Mouse (Mus musculus) intestine, embryonic 16.5 days (tissue): ENCODE measurements around the gene Plce1. TPM values are rescaled to one million over a fixed set of nuclear protein-coding genes. Genes with fewer than 3 reads are reported as not detected.
A peak's percentile ranks its signal among the peaks of the same experiment; 100 is the strongest.

ENCODE experiments used
- ATAC-seq: fragments of 200-750 bp; cut with Nextera tagmentation; 2 replicates; pipeline ENCODE4 v1.8.0; 2017; ENCODE audit warnings: moderate TSS enrichment, moderate library complexity
- H3K27ac ChIP-seq: fragments of 300-500 bp; sonication (generic); 2 replicates; pipeline ENCODE4 v1.5.1; 2014; ENCODE audit warnings: mild to moderate bottlenecking, low read length
- H3K27me3 ChIP-seq: fragments of 300-500 bp; sonication (generic); replicated peaks from 2 replicates; pipeline ENCODE4 v1.6.1; 2014; ENCODE audit warnings: low read length, control low read depth, mixed read lengths; ENCODE audit not compliant: control insufficient read depth, insufficient read depth
- H3K36me3 ChIP-seq: fragments of 300-500 bp; sonication (generic); 2 replicates; pipeline ENCODE4 v1.6.1; 2014; ENCODE audit warnings: low read length, control low read depth; ENCODE audit not compliant: control insufficient read depth, insufficient read depth
- H3K4me1 ChIP-seq: fragments of 300-500 bp; sonication (generic); 2 replicates; pipeline ENCODE4 v1.6.1; 2014; ENCODE audit warnings: low read length, control low read depth, mixed read lengths; ENCODE audit not compliant: control insufficient read depth, insufficient read depth
- H3K4me2 ChIP-seq: fragments of 300-500 bp; sonication (generic); 2 replicates; pipeline ENCODE4 v1.6.1; 2014; ENCODE audit warnings: low read depth, low read length, control low read depth
- H3K4me3 ChIP-seq: fragments of 300-500 bp; sonication (generic); 2 replicates; pipeline ENCODE4 v1.5.1; 2014; ENCODE audit warnings: mild to moderate bottlenecking, low read length
- H3K9ac ChIP-seq: fragments of 300-500 bp; sonication (generic); 2 replicates; pipeline ENCODE4 v1.6.1; 2014; ENCODE audit warnings: low read depth, low read length
- H3K9me3 ChIP-seq: fragments of 300-500 bp; sonication (generic); 2 replicates; pipeline ENCODE4 v1.6.1; 2016; ENCODE audit warnings: low read length, control low read depth; ENCODE audit not compliant: control insufficient read depth
- WGBS: fragments of 180-500 bp; shearing (Covaris S2); extraction: QIAGEN DNeasy Blood & Tissue Kit; methylation state at CpG from one replicate; pipeline ENCODE4 v1.1.7; 2014; 5-methylcytosine and 5-hydroxymethylcytosine counted together
- polyA plus RNA-seq: library from polyadenylated mRNA; unstranded; fragments of >200 nt; fragmentation: Nextera tagmentation; extraction: Ambion mirVana; gene quantifications from 2 replicates; pipeline ENCODE4 v1.2.1, GENCODE M21; 2015

Gene Plce1
- polyA plus RNA-seq, 1 experiment from 2014 or later: 5.7 TPM

GRCm38 (mm10) chr19:38678655-38679054 is 197.7 kb downstream of the Plce1 start:
- no peaks in the 10 kb centered on the region for H3K27me3 ChIP-seq
- no peak overlapping the region for H3K4me2 ChIP-seq
- no peaks in the 10 kb centered on the region for H3K9me3 ChIP-seq
- 77% methylated on average over 5 of the region's 5 CpGs for WGBS
- H3K36me3 ChIP-seq: no peaks in the 10 kb centered on the region
- no peak overlapping the region for H3K9ac ChIP-seq
- no peak for ATAC-seq
- no peak overlapping the region for H3K4me3 ChIP-seq
- no peaks in the 10 kb centered on the region for H3K4me1 ChIP-seq
- H3K27ac ChIP-seq: no peak overlapping the region

DNA sequence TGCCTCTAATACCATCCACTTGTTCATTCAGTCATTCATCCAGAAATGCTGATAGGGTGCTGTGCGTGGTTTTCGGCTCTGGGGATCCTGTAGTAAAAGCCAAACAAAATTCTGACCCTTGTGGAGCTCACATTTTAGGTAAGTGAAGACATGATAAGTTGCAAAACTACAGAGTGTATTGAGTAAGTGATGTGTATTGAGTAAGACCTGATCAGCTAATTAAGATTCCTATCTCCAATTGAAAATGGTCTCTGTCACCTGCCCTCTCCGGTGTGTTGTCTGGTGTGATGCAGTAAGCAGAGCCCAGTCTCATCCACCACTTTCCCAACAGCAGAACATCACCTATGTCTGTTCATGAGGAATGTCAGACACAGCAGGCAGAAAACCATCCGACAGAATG is 198.6 kb downstream of the Plce1 start:
- H3K36me3 ChIP-seq: no peaks in the 10 kb centered on the region
- no peak overlapping the region for H3K4me3 ChIP-seq
- H3K9ac ChIP-seq: no peak overlapping the region
- H3K27ac ChIP-seq: no peak overlapping the region
- H3K4me1 ChIP-seq: no peaks in the 10 kb centered on the region
- no peak for ATAC-seq
- H3K9me3 ChIP-seq: no peaks in the 10 kb centered on the region
- H3K27me3 ChIP-seq: no peaks in the 10 kb centered on the region
- no peak overlapping the region for H3K4me2 ChIP-seq
- WGBS: 94% methylated on average over 4 of the region's 4 CpGs

DNA sequence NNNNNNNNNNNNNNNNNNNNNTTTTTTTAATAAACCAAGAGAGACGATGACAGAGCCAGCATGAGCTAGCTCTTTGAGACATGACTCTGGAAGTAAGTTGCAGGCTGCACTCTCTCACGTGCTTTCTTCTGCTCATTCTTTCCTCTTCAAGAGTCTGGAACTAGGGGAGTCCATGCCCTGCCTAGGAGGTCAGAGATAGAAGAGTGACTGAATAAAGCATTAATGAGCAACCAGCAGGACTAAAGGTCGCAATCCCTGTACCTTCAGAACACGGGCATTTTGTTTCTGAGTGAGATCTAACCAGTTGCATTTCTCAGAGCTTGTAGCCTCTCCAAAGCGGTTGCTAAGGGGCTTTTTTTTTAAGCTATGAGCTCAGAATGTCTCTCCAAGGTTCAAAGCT is 206.4 kb downstream of the Plce1 start:
- Histone ChIP-seq H3K9ac (no peak overlapping the region), H3K36me3 (no peaks in the 10 kb centered on the region), H3K9me3 (no peaks in the 10 kb centered on the region), H3K4me2 (peak overlapping the region; percentile 6; the same call in 1 of the 2 replicates), H3K4me1 (no peaks in the 10 kb centered on the region), H3K4me3 (no peak overlapping the region), H3K27ac (peak overlapping the region; percentile 37; the same call in 1 of the 2 replicates), H3K27me3 (no peaks in the 10 kb centered on the region)
- peak; percentile 77 for ATAC-seq
- 50% methylated on average over 5 of the region's 5 CpGs for whole genome bisulfite sequencing

- no peaks in the 10 kb centered on the region for H3K9me3 ChIP-seq
- no peak overlapping the region for H3K4me2 ChIP-seq
- no peak for ATAC-seq
- no peak overlapping the region for H3K9ac ChIP-seq
- H3K4me1 ChIP-seq: no peaks in the 10 kb centered on the region; the same call in 1 of the 2 replicates
- H3K27ac ChIP-seq: no peak overlapping the region
- no peaks in the 10 kb centered on the region for H3K36me3 ChIP-seq
- 87% methylated on average over 4 of the region's 4 CpGs for WGBS
- no peak overlapping the region for H3K4me3 ChIP-seq
- H3K27me3 ChIP-seq: no peaks in the 10 kb centered on the region
Observed at GRCm38 (mm10) chr19:38688741-38689507, 208.0 kb downstream of the Plce1 start.

- 72% methylated on average over 2 of the region's 2 CpGs for WGBS
- no peak overlapping the region for H3K9ac ChIP-seq
- no peak for ATAC-seq
Observed at GRCm38 (mm10) chr19:38690276-38690675, 209.4 kb downstream of the Plce1 start.

DNA sequence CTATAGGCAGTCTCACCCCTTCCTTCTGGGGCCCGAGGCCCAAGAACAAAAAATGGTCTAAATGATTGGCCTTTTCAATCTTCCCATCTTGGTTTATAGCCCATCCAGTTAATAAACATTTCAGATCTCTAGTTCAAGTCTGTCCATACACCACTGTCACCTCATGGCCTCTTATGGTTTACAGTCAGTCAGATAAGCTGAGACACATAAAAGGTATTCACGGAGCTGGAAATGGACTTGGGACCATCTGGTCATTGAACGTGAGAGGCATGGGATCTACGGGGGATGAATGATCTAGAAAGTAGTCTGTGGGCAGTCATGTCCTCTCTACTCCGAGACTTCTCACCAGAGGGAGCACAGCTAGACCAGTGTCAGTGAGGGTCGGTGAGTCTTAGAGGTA is 210.6 kb downstream of the Plce1 start:
- Histone ChIP-seq H3K27me3 (no peaks in the 10 kb centered on the region), H3K4me3 (no peak overlapping the region), H3K4me1 (no peaks in the 10 kb centered on the region; the same call in 1 of the 2 replicates), H3K9ac (no peak overlapping the region), H3K27ac (no peak overlapping the region), H3K9me3 (no peaks in the 10 kb centered on the region), H3K36me3 (no peaks in the 10 kb centered on the region), H3K4me2 (no peak overlapping the region)
- ATAC-seq: peak; percentile 71
- 76% methylated on average over 6 of the region's 6 CpGs for WGBS

More at GRCm38 (mm10) chr19:38690276-38690675, 209.4 kb downstream of the Plce1 start:
- H3K4me2 ChIP-seq: no peak overlapping the region
- H3K4me3 ChIP-seq: no peak overlapping the region
- H3K36me3 ChIP-seq: no peaks in the 10 kb centered on the region
- H3K9me3 ChIP-seq: no peaks in the 10 kb centered on the region
- H3K27ac ChIP-seq: no peak overlapping the region
- H3K4me1 ChIP-seq: no peaks in the 10 kb centered on the region; the same call in 1 of the 2 replicates
- H3K27me3 ChIP-seq: no peaks in the 10 kb centered on the region

DNA sequence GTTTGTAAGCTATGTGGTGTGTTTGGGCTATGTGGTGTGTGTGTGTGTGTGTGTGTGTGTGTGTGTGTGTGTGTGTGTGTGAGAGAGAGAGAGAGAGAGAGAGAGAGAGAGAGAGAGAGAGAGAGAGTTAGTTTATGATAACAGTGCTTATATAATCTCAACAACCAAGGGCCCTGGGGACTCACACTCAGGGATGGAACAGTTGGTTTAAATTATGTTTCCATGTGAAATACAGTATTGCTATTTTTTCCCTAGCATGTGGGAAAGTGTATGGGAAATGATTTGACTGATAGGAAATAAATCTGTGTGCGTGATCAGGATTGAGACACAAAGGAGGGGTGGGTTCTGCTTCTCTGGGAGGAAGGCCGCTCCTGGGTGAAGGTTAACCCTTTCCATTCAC is 212.4 kb downstream of the Plce1 start:
- Histone ChIP-seq H3K27me3 (no peaks in the 10 kb centered on the region), H3K9ac (no peak overlapping the region), H3K4me1 (no peaks in the 10 kb centered on the region; the same call in 1 of the 2 replicates), H3K36me3 (no peaks in the 10 kb centered on the region), H3K4me3 (no peak overlapping the region), H3K9me3 (no peaks in the 10 kb centered on the region), H3K4me2 (no peak overlapping the region), H3K27ac (no peak overlapping the region)
- 49% methylated on average over 2 of the region's 2 CpGs for WGBS
- no peak for ATAC-seq

DNA sequence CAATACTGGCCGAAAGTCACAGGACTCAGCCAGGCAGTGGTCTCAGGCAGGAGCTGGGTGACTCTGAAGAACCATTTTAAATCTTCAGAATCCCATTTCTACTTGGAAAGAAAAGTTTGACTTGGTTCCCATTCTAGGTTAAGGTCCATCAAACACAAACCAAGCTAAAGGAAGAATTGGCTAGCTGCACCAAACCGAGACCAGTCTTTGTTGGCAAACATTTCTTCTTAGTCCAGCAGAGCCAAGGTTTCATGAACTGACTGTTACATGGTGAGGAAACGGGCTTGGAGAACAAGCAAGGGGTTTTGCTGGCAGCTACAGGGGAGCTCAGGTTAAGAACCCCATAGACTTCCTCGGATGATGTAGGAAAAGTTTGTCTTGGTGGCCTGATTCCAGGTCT is 212.9 kb downstream of the Plce1 start:
- 86% methylated on average over 4 of the region's 4 CpGs for WGBS

DNA sequence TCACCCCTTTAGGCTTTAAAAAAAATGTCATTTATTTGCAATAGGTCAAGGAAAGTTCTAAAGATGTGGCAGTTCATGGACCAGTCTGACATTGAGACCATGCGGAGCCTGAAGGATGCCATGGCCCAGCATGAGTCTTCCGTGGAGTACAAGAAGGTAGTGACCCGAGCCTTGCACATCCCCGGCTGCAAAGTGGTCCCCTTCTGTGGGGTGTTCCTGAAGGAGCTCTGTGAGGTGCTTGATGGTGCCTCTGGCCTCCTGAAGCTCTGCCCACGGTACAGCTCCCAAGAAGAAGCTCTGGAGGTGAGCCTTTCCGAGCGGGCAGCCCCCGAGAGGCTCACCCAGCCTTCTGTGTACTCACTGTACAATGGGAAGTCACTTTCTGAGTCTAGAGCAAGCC is 220.9 kb downstream of the Plce1 start:
- ATAC-seq: no peak
- no peak overlapping the region for H3K4me2 ChIP-seq
- WGBS: 89% methylated on average over 8 of the region's 8 CpGs
- H3K4me3 ChIP-seq: no peak overlapping the region
- no peaks in the 10 kb centered on the region for H3K36me3 ChIP-seq
- no peaks in the 10 kb centered on the region for H3K9me3 ChIP-seq
- H3K4me1 ChIP-seq: no peaks in the 10 kb centered on the region
- no peak overlapping the region for H3K9ac ChIP-seq
- H3K27ac ChIP-seq: no peak overlapping the region
- no peaks in the 10 kb centered on the region for H3K27me3 ChIP-seq

More for the DNA sequence above, 212.9 kb downstream of the Plce1 start:
- no peak overlapping the region for H3K4me3 ChIP-seq
- no peak for ATAC-seq
- H3K4me1 ChIP-seq: no peaks in the 10 kb centered on the region; the same call in 1 of the 2 replicates
- no peak overlapping the region for H3K9ac ChIP-seq
- H3K27me3 ChIP-seq: no peaks in the 10 kb centered on the region
- no peaks in the 10 kb centered on the region for H3K36me3 ChIP-seq
- H3K27ac ChIP-seq: no peak overlapping the region
- no peak overlapping the region for H3K4me2 ChIP-seq
- no peaks in the 10 kb centered on the region for H3K9me3 ChIP-seq
